Mouse (Mus musculus) limb, embryonic 10.5 days (tissue): ENCODE measurements around the gene Smarca5. TPM values are rescaled to one million over a fixed set of nuclear protein-coding genes. Genes with fewer than 3 reads are reported as not detected.
"Not testable (repeated sequence)": the region's sequence is repeated elsewhere in the genome, so short reads cannot be mapped to it uniquely, and the experiment has no call there.

Experiments used
- DNase-seq: peaks from one replicate; pipeline ENCODE4 v3.0.0-alpha.2; 2017; ENCODE audit warnings: low spot score
- H3K27ac ChIP-seq: fragments of 300-500 bp; sonication (generic); 2 replicates; pipeline ENCODE4 v1.5.1; 2016; ENCODE audit warnings: mild to moderate bottlenecking
- H3K27me3 ChIP-seq: fragments of 300-500 bp; sonication (generic); 2 replicates; pipeline ENCODE4 v1.6.1; 2016; ENCODE audit warnings: low read depth, mild to moderate bottlenecking; ENCODE audit not compliant: poor library complexity, severe bottlenecking
- H3K36me3 ChIP-seq: fragments of 300-500 bp; sonication (generic); 2 replicates; pipeline ENCODE4 v1.6.1; 2016; ENCODE audit warnings: mild to moderate bottlenecking, moderate library complexity
- H3K4me1 ChIP-seq: fragments of 300-500 bp; sonication (generic); 2 replicates; pipeline ENCODE4 v1.6.1; 2016
- H3K4me3 ChIP-seq: fragments of 300-500 bp; sonication (generic); 2 replicates; pipeline ENCODE4 v1.5.1; 2016; ENCODE audit warnings: mild to moderate bottlenecking, moderate library complexity
- H3K9me3 ChIP-seq: fragments of 300-500 bp; sonication (generic); replicated peaks from 2 replicates; pipeline ENCODE4 v1.6.1; 2016; ENCODE audit warnings: mild to moderate bottlenecking
- WGBS: fragments of 180-500 bp; shearing (Covaris S2); methylation state at CpG from one replicate; pipeline ENCODE4 v1.1.7; 2016; 5-methylcytosine and 5-hydroxymethylcytosine counted together
- polyA plus RNA-seq: library from polyadenylated mRNA; unstranded; fragments of >200 nt; fragmentation: Nextera tagmentation; extraction: Ambion mirVana; gene quantifications from 2 replicates; pipeline ENCODE4 v1.2.1, GENCODE M21; 2016

Smarca5 gene
- 98.8 and 110 TPM in 2 replicates for polyA plus RNA-seq

GRCm38 (mm10) chr8:80739155-80739924 lies at the start of gene Smarca5:
Gene Smarca5 (minus strand): TSS chr8:80739497.
- peak; percentile 86 for DNase-seq
- Histone ChIP-seq H3K4me3 (peak within 1 kb of the TSS; percentile 93), H3K36me3 (peaks cover 21% of the 10 kb centered on the region), H3K27ac (peak within 1 kb of the TSS; percentile 97)
- H3K27me3 ChIP-seq, H3K4me1 ChIP-seq, H3K9me3 ChIP-seq: not testable (repeated sequence)
- WGBS, result 1% methylated on average over 88 of the region's 91 CpGs

DNA sequence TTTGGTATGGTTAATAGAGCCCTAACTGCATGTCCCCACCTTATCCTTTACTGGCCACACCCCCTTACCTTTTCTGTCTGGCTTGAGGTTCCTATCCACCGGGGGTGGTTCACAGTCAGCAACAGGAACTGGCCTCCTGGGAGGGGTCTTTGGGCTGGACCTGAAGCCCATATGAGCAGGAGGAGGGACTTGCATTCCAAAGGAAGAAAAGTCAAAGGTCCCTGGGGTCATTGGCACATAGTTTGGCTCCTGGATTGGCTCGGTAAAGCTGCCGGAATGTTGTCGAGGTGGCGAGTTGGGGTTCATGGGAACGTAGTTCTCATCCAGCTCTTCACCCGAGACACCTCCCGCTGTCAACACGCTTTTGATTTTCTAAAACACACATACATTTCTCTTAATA lies 45.3 kb upstream of the Smarca5 start:
- H3K4me3 ChIP-seq, result no peak overlapping the region
- H3K36me3 ChIP-seq, result peaks cover 35% of the 10 kb centered on the region
- 93% methylated on average over 9 of the region's 9 CpGs for WGBS
- no peaks in the 10 kb centered on the region for H3K27me3 ChIP-seq
- DNase-seq, result no peak
- no peaks in the 10 kb centered on the region for H3K9me3 ChIP-seq
- H3K27ac ChIP-seq, result no peak overlapping the region
- H3K4me1 ChIP-seq, result no peaks in the 10 kb centered on the region

DNA sequence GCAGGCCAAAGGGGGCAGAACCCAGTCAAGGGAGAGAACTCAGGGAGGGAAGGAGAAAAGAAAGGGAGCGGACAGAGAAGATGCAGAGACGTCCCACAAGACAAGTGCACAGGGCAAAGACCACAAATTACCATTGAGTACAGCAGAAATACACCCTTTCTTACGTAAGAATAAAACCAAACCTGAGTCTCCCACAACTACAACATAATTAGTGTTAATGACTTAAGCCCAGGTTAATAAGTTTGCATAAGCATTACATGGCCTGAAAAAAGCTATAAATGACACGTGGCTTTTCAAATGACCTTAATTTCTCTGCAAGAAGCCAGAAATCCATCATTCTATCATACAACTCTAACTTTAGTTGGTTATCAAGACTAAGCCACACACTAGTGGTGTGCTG lies 44.0 kb upstream of the Smarca5 start:
- H3K36me3 ChIP-seq, result peaks cover 29% of the 10 kb centered on the region
- H3K4me1 ChIP-seq, result no peaks in the 10 kb centered on the region
- H3K27me3 ChIP-seq, result no peaks in the 10 kb centered on the region
- DNase-seq, result no peak
- H3K9me3 ChIP-seq, result no peaks in the 10 kb centered on the region
- 92% methylated on average over 4 of the region's 4 CpGs for WGBS
- H3K4me3 ChIP-seq, result no peak overlapping the region
- no peak overlapping the region for H3K27ac ChIP-seq

GRCm38 (mm10) chr8:80781338-80781737 lies 42.0 kb upstream of the Smarca5 start:
- H3K4me1 ChIP-seq, result no peaks in the 10 kb centered on the region
- no peaks in the 10 kb centered on the region for H3K27me3 ChIP-seq
- H3K27ac ChIP-seq, result no peak overlapping the region
- 80% methylated on average over 10 of the region's 10 CpGs for WGBS
- no peak overlapping the region for H3K4me3 ChIP-seq
- H3K36me3 ChIP-seq, result peaks cover 43% of the 10 kb centered on the region
- no peak for DNase-seq
- H3K9me3 ChIP-seq, result no peaks in the 10 kb centered on the region

- no peak for DNase-seq
- Histone ChIP-seq H3K36me3 (peaks cover 43% of the 10 kb centered on the region), H3K4me1 (no peaks in the 10 kb centered on the region), H3K27ac (no peak overlapping the region), H3K4me3 (no peak overlapping the region), H3K27me3 (no peaks in the 10 kb centered on the region), H3K9me3 (no peaks in the 10 kb centered on the region)
- WGBS, result 93% methylated on average over 4 of the region's 4 CpGs
These were observed 41.0 kb upstream of the Smarca5 start for GRCm38 (mm10) chr8:80780271-80780670.

DNA sequence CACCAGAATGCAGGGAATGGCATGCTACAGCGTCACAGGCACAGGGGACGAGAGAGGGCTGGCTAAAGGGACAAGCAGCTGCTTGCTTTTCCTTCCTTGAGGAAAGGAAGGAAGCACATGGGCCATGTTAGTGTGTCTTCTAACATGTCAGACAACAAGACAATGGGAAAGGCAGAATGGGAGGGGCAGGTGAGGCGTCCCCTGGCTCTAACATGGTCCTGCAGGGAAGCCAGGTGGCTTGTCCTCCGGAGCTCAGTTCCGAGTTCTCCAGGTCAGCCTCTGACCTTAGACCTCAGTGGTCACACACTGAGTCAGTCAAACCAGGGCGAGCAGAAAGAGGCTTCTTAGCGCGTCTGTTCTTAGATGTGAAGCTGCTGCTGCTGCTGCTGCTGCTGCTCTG lies 37.1 kb upstream of the Smarca5 start:
- Histone ChIP-seq H3K36me3 (peaks cover 39% of the 10 kb centered on the region), H3K4me3 (no peak overlapping the region), H3K27me3 (no peaks in the 10 kb centered on the region), H3K27ac (no peak overlapping the region), H3K4me1 (no peaks in the 10 kb centered on the region), H3K9me3 (no peaks in the 10 kb centered on the region)
- WGBS, result 75% methylated on average over 8 of the region's 8 CpGs
- no peak for DNase-seq

- H3K9me3 ChIP-seq, result no peaks in the 10 kb centered on the region
- 93% methylated on average over 4 of the region's 4 CpGs for WGBS
These were observed 33.6 kb upstream of the Smarca5 start for GRCm38 (mm10) chr8:80772732-80773460.

DNA sequence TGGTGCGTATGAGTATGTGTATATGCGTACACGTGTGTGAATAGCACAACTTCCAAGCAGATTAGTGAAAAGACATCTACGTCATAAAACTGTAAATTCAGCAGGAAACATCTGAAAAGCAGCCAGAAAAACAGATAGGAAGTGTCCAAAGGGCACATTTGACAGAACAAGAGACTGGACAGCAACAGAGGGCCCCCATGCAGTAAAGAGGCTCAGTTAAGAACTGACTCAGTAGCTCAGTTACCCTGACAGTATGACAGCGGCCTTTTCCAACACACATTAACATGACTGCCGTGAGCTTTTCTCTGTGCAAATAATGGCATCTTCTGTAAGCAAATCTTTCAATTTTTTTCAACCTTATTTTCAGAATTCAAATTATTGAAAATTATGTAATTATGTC lies 29.2 kb upstream of the Smarca5 start:
- no peaks in the 10 kb centered on the region for H3K4me1 ChIP-seq
- no peaks in the 10 kb centered on the region for H3K27me3 ChIP-seq
- no peak overlapping the region for H3K27ac ChIP-seq
- no peak for DNase-seq
- 98% methylated on average over 6 of the region's 6 CpGs for WGBS
- no peak overlapping the region for H3K4me3 ChIP-seq
- peaks cover 61% of the 10 kb centered on the region for H3K36me3 ChIP-seq
- H3K9me3 ChIP-seq, result no peaks in the 10 kb centered on the region

More at GRCm38 (mm10) chr8:80772732-80773460, 33.6 kb upstream of the Smarca5 start:
- DNase-seq, result no peak
- Histone ChIP-seq H3K36me3 (peaks cover 59% of the 10 kb centered on the region), H3K4me1 (no peaks in the 10 kb centered on the region), H3K4me3 (no peak overlapping the region), H3K27me3 (no peaks in the 10 kb centered on the region), H3K27ac (no peak overlapping the region)

DNA sequence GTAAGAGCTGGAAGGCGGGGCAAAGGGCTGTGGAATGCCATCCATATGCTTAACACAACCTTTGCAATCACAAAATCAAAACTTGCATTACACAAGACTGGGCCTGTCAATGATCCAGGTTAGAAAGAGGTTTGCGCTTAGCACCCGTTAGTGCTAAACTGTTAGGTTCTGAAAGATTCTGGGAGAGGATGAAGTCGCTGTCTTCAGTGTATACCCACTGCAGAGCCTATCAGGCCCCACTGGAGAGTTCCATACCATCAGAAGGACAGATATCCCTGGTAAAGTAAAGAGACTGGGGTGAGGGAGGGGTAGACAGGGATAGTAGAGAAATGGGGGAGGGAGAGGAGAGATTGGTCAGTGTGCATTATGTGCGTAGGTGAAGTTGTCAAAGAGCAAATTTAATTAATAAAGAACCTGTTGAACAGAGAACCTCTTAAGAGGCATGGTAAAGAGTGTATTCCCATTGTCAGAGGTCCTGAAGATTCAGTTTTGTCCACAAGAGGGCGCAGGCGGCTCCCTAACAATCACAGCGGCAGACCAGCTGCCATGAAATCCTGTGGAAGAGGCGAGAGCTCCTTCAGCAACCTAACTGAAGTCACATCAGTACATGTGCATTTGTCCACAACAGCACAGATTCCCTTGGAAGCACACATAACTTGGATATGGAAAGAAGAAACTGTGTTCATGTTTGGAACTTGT lies 13.9 kb upstream of the Smarca5 start:
- Histone ChIP-seq H3K9me3 (no peaks in the 10 kb centered on the region), H3K4me3 (no peak overlapping the region), H3K27me3 (no peaks in the 10 kb centered on the region), H3K36me3 (no peaks in the 10 kb centered on the region), H3K4me1 (no peaks in the 10 kb centered on the region), H3K27ac (no peak overlapping the region)
- WGBS, result 33% methylated on average over 9 of the region's 9 CpGs
- DNase-seq, result peak; percentile 89

- H3K4me1 ChIP-seq, result no peaks in the 10 kb centered on the region
- WGBS, result 84% methylated on average over 7 of the region's 7 CpGs
- no peaks in the 10 kb centered on the region for H3K36me3 ChIP-seq
- no peak for DNase-seq
- no peak overlapping the region for H3K27ac ChIP-seq
- no peaks in the 10 kb centered on the region for H3K27me3 ChIP-seq
- no peak overlapping the region for H3K4me3 ChIP-seq
- H3K9me3 ChIP-seq, result no peaks in the 10 kb centered on the region
These were observed 13.1 kb upstream of the Smarca5 start for GRCm38 (mm10) chr8:80752429-80752828.

- H3K27me3 ChIP-seq, result no peaks in the 10 kb centered on the region
- WGBS, result 90% methylated on average over 4 of the region's 4 CpGs
- no peaks in the 10 kb centered on the region for H3K36me3 ChIP-seq
- H3K4me3 ChIP-seq, result no peak overlapping the region
- no peak for DNase-seq
- no peak overlapping the region for H3K27ac ChIP-seq
- no peaks in the 10 kb centered on the region for H3K4me1 ChIP-seq
- H3K9me3 ChIP-seq, result no peaks in the 10 kb centered on the region
These were observed 9.8 kb upstream of the Smarca5 start for GRCm38 (mm10) chr8:80749091-80749490.

- Histone ChIP-seq H3K36me3 (peaks cover 15% of the 10 kb centered on the region), H3K27ac (peak overlapping the region; percentile 86), H3K4me3 (peak overlapping the region; percentile 93), H3K27me3 (no peaks in the 10 kb centered on the region), H3K9me3 (no peaks in the 10 kb centered on the region), H3K4me1 (peaks cover 8% of the 10 kb centered on the region)
- 17% methylated on average over 14 of the region's 14 CpGs for WGBS
- DNase-seq, result no peak
These were observed 635 bp upstream of the Smarca5 start for GRCm38 (mm10) chr8:80739932-80740331.
